Mouse (Mus musculus): ENCODE data around the gene Yipf2.

Gene Yipf2

DNA sequence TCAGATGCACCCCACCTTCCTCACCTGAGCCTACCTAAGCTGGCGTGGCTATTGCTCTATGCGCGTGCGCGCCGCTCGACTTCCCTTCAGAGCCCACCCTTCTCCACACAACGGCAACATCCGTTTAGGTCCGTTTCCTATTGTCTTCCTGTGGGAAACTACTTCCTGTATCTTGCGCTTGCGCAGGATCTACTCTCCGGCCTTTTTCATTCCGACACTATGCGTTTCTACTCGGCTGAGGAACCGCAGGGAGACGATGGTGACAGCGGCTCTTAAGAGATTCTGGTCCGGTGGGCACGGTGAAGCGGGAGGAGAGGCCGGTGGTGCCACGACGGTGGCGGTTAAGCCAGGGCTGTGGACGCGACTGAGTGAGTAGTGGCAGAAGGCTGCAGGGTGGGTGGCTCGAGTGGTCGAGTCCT, at the start of gene Yipf2, which contains the start of gene Timm29:
Gene Yipf2 (minus strand): TSS at position 126 of the 419 bp plus-strand sequence.
Gene Timm29 (plus strand): TSS at position 20 of the 419 bp plus-strand sequence.
- DNase-seq (ENCODE audit: low read depth), result peak; percentile 98

DNA sequence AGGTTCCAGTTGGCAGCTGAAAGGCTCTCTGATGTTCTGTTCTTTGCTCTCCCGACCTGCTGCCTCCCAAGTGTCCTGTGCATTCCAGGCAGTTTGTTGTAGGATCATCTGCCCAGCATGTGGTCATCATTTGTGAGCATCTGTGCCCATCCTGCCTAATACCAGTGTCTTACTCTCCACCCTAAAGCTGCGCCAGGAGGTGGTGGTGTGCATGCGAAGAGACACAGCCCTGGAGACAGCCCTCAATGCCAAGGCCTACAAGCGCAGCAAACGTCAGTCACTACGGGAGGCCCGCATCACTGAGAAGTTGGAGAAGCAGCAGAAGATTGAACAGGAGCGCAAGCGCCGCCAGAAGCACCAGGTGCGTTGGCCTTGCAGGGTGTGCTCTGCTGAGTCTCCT, 46.4 kb upstream of the Yipf2 start:
- no peak for DNase-seq (ENCODE audit: low read depth)

DNA sequence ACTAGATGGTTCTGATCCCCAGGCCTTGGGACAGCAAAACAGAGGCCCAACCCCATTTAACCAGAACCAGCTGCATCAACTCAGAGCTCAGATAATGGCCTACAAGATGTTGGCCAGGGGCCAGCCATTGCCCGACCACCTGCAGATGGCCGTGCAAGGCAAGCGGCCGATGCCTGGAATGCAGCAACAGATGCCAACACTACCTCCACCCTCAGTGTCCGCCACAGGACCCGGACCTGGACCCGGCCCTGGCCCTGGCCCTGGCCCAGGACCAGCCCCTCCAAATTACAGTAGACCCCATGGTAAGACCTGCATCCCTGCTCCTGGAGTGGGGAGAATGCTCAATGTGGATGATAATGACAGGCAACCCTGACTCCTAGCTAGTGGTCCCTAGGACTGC, 43.0 kb upstream of the Yipf2 start:
- DNase-seq (ENCODE audit: low read depth), result no peak

DNA sequence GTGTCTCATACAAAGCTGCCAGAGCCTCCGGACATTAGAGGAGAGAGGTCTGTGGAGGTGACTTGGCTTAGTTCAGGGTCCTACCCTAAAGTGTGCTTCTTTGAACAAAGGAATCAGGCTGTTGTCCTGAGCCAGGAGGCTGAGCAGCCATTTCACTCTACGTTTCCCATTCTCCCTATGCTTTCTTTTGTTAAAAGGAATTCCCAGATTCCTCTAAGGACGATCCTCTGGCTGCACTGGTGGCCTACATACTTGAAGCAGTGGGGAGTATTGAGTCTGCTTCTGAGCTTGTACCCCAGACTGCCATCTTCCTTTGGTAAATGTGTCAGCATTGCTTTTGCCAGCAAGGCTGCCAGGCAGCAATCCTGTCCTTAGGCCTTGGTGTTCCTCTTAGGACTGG, 40.5 kb upstream of the Yipf2 start:
- no peak for DNase-seq (ENCODE audit: low read depth)

DNA sequence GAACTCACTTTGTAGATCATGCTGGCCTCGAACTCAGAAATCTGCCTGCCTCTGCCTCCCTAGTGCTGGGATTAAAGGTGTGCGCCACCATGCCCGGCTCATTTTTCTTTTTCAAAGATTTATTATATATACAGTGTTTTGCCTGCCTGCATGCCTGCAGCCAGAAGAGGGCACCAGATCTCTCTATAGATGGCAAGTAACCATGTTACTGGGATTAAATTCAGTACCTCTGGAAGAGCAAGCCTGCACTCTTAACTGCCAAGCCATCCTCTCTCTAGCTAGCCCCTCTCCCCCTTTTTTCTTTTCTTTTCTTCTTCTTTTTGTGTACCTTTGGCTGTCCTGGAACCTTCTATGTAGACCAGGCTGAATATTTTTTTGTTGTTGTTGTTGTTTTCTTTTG, 38.0 kb upstream of the Yipf2 start:
- peak; percentile 69 for DNase-seq (ENCODE audit: low read depth)

DNA sequence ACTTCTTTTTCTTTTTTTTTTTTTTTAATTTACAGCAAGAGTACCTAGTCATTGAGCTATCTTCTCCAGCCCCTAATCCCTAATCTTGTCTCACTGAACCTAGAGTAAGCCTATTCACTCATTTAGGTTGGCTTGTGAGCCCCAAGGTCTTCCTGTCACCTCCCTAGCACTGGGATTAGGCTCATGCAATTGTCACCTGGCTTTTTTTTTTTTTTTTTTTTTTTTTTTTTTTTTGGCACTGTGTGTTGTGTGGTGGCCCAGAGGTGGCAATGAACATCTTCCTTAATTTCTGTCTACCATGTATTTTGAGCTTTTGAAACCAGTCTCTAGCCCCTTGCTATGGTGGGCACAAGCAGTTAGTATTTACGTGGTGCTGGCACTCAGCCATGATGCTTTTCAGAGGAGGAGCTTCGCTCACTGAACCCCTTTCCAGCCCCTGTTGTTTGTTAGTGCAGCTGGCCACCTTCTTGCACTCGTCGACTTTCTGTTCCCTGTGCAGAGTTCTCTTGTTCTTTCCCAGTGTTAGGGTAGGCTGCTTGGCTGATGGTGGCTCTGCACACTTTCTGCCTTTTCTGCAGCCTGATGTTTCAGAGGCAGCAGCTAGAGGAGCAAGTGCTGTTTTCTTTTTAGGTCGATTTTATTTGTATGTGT, 34.6 kb upstream of the Yipf2 start:
- DNase-seq (ENCODE audit: low read depth), result no peak

DNA sequence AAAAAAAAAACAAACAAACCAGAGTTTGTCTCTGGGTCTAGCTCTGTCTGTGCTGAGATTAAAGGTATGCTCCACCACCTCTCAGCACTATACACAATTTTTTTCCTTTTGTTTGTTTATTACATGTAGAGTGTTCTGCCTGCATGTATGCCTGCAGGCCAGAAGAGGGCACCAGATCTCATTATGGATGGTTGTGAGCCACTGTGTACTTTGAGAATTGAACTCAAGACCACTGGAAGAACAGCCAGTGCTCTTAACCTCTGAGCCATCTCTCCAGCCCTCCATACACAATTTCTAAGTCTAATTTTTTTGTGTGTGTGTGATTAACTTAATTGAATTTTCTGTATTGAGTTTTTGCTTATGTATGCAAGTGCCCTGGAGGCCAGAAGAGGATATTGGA, 33.9 kb upstream of the Yipf2 start:
- peak; percentile 65 for DNase-seq (ENCODE audit: low read depth)

DNA sequence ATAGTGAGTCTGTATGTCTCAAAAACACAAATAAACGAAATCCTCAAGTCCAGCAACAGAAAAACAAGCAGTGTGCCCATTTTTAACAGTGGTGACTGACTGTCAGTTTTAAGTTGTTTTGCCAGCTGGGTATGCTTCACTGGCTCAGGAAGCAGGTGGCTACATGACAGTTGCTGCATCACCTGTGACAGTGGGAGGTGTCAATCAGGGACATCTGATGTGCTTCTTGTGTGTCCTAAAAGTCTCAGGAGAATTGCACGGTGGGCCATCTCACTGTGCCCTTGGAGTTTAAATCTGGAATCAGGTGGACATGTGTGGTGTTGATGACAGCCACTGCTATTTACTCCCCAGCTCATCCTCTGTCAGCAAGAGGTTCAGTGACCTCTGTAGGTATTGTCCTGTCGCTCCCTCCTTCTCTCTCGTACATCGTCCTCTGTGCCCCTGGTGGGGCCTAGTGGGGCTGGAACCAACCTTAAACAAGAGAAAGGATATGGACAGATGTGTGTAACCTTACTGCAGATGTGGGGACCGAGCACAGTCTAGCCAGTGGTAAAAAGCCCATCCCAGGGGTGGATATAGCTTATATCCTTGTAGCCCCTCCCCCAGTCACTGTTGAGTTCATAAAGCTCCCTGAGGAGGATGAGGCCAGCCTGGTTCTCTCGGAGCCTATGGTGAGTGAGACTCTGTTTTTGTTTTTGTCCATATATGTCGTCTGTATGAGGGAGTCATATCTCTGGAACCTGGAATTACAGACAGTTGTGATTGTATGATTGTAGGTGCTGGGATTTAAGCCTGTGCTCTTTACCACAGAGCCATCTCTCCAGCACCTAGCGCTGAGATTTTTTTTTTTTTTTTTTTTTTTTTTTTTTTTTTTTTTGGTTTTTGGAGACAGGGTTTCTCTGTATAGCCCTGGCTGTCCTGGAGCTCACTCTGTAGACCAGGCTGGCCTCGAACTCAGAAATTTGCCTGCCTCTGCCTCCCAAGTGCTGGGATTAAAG, 33.0 kb upstream of the Yipf2 start:
- no peak for DNase-seq (ENCODE audit: low read depth)

DNA sequence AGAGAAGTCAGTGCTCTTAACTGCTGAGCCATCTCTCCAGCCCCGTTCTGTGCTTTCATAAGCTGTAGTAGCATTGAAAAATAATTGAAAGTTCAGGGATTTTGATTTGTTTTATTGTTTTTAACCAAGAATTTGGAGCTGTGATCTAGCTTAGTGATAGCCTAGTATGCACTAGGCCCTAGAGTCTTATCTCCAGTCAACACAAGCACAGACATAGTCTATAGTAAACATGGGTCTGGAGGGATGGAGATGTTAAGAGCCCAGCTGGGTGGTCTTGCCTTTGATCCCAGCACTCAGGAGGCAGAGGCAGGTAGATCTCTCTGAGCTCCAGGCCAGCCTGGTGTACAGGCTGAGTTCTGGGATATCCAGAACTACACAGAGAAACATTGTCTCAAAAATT, 30.0 kb upstream of the Yipf2 start:
- no peak for DNase-seq (ENCODE audit: low read depth)

DNA sequence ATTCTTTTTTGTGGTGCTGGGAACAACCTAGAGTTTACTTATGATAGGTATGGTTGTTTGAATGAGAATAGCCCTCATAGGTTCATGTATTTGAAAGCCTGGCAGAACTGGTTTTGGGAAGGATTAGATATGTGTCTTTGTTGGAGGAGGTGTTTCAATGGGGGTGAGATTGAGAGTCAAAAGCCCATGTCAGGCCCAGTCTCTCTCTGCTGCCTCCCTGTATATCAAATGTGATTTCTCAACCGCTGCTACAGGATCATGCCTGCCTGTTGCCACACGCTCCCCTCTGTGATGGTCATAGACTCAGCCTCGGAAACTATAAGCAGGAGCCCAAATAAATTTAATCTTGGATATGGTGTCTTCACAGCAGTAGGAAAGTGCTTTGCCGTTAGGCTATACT, 27.6 kb upstream of the Yipf2 start:
- no peak for DNase-seq (ENCODE audit: low read depth)

DNA sequence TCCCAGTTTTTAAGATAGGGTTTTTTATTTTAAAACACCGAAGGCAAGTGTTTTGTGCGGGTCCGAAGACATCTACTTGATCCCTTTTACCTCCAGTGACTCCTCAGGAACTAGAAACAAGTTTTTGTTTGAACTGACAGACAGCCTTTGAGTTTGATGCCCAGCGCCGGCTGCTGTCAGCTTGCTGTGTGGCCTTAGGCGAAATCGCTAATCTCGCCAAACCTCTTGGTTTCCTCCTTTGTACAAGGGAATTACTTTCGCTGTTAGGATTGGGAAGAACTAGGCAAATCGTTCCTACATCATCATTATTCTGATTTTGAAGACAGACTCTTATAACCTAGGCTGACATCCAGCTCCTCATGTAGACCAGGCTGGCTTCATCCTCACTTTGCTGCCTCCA, 24.4 kb upstream of the Yipf2 start:
- DNase-seq (ENCODE audit: low read depth), result peak; percentile 54

DNA sequence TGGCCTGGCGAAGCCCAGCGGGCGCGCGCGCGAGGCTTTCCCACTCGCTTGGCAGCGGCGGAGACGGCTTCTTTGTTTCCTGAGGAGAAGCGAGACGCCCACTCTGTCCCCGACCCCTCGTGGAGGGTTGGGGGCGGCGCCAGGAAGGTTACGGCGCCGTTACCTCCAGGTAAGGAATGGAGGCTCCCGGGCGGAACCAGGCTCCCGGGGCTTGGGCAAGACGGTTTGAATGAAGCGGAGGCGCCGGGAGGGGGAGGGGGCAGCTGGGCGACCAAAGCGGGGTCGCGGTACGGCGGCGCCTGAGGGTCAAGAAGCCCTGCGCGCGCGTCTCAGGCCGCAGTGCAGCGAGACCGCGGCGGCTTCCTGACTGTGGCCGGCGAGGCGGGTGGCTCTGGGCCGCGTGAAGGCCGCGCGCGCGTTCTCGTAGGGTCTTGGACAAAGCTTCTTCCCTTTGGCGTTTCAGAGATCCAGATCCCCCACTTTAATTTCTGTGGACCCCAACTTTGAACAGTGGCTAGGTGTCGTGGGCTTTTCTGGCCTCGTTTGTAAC, 23.7 kb upstream of the Yipf2 start:
- DNase-seq (ENCODE audit: low read depth), result no peak

DNA sequence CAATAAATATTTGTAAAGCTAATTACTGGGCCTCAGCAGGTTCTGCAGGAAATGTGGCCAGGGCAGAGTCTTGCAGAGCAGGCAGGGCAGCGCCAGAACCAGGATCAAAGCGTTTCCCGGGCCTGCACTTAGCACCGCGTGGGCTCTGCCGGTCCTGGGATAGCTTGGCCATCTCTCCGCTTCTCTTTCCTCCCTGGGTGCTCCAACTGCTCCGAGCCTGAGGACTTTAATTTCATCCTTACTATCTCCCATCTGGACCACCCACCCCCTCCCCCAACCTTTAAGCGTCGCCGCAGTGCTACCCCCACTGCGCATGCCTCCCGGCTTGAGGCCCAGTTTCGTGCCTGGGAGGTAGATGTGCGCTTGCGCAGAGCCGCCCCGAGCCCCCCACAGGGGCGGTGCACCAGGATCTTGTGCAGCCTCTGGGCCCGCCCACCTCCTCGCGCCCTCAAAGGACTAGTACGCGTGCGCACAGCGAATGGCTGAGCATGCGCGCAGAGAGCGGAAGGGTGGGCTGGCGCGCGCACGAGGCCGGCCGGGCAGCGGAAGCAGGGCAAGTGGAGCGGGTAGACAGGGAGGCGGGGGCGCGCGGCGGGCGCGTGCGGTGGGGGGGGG, 23.1 kb upstream of the Yipf2 start, which contains the start of gene Smarca4:
Gene Smarca4 (plus strand): TSS at position 553 of the 615 bp plus-strand sequence.
- DNase-seq (ENCODE audit: low read depth), result peak; percentile 100

DNA sequence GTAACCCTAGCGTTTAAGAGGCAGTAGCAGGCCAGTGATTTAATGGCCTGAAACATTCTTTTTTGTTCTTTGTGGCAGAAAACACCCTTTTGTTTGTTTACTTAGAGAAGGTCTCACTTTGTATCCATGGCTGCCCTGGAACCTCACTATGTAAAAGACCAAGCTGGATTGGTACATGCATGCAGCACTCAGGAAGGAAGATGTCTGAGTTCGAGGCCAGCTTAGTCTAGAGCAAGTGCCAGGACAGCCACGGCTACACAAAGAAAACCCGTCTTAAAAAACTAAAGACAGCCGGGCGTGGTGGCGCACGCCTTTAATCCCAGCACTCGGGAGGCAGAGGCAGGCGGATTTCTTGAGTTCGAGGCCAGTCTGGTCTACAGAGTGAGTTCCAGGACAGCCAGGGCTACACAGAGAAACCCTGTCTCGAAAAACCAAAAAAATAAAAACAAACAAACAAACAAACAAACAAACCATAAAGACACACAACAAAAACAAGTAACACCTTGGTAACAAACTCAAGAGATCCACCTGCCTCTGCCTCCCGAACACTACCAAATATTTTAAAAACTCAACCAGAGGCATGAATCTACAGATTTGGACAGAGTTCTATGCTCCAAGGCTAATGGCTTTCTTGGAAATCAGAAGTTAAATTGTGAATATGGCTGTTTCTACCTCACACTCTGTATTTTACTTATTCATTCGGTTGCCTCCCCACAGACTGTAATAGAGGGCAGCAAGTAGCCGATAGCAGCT, 22.4 kb upstream of the Yipf2 start:
- DNase-seq (ENCODE audit: low read depth), result peak; percentile 34

DNA sequence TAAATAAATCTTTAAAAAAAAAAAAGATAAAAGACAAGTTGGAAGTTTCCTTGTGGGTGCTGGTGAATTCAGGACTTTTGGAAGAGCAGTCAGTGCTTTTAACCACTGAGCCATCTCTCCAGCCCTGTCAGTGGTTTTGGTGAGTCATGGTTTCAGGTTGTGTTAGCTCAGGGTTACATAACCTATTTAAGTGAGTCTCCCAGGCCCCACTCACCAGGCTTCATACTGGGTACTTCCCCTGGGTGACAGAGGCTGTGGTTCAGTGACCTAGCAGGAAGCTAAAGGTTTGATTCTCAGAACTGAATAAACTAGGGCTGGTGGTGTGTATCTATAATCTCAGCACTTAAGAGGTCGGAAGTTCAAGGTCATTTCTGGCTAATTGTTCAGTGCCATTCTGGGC, 17.2 kb upstream of the Yipf2 start:
- DNase-seq (ENCODE audit: low read depth), result peak; percentile 92

DNA sequence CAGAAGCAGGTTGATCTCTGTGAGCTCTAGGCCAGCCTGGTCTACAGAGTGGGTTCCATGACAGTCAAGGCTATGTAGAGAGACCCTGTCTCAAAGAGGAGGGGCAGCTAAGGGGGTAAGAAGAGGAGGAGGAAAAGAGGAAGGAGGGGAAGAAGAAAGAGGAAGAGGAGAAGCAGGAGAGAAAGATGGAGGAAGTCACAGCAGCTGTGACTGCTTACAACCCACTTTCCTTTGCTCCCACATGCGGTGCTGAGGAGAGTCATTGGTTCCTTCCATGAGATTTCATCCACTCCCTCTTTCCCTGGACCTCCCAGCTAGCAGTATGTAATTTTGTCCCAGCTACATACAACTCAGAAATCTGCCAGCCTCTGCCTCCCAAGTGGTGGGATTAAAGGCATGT, 14.0 kb upstream of the Yipf2 start:
- DNase-seq (ENCODE audit: low read depth), result no peak

DNA sequence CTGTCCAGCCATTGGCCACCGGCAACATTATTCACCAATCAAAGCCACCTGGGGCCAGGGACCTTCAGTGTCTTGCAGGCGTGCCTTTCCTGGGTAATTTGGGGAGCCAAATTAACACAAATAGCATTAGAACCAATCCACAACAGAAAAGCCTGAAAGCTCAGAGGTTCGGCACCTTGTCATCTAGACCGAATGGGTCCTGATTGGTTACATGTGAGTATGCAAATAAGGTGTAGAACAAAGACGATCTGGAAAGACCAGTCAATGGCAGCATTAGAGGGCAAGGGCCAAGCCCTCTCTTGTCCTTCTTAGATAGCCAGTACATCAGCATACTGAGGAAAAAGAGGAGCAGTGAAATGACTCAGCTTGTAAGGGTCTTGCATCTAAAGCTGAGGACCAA, 13.2 kb upstream of the Yipf2 start:
- no peak for DNase-seq (ENCODE audit: low read depth)

DNA sequence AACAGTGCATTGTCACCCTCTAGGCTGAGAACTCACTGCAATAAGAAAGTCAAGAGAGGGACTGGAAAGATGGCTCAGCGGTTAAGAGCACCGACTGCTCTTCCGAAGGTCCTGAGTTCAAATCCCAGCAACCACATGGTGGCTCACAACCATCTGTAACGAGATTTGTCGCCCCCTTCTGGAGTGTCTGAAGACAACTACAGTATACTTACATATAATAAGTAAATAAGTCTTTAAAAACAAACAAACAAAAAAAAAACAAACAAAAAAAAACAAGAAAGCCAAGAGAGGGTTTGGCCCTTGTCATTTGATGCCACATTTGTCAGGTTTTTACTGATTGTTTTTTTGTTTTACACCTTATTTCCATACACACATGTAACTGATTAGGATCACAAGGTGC, 11.5 kb upstream of the Yipf2 start:
- no peak for DNase-seq (ENCODE audit: low read depth)

DNA sequence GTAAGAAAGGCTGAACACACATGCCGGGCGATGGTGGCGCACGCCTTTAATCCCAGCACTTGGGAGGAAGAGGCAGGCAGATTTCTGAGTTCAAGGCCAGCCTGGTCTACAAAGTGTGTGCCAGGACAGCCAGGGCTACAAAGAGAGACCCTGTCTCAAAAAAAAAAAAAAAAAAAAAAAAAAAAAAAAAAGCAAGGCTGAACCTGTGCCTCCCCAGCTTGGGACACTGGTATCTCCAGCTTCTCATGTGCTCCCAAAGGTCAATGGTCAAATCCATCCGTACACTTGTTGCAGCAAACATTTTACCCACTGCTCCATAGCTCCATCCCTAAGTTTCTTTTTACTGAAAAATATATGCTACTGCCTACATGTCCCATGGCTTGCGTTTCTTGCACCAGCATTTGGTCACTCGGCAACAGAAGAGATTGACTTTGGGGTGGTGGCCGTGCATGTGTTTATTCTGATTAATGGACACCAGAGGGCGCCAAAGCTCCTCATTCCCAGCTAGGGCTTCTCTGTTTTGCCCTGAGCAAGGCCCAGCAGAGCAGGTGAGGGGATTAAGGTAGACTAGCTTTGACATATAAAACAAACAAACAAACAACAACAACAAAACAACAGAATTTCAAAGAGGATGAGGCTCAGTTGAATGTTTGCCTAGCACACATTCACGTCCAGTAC, 9.2 kb upstream of the Yipf2 start:
- peak; percentile 92 for DNase-seq (ENCODE audit: low read depth)

DNA sequence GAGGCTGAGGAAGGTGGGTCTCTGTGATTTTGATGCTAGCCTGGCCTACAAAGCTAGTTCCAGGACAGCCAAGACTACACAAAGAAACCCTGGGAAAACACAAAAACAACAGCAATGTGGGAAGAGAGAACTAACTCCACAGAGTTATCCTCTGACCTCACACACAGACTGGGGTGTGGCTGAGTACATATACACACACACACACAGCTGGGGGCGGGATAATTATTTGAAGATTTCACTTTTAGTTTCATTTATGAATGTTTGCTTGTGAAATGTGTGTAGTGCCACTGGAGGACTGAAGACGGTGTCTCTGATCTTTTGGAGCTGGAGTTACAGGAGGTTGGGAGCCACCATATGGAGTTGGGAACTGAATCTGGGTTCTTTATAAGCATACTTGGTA, 8.4 kb upstream of the Yipf2 start:
- DNase-seq (ENCODE audit: low read depth), result peak; percentile 71

DNA sequence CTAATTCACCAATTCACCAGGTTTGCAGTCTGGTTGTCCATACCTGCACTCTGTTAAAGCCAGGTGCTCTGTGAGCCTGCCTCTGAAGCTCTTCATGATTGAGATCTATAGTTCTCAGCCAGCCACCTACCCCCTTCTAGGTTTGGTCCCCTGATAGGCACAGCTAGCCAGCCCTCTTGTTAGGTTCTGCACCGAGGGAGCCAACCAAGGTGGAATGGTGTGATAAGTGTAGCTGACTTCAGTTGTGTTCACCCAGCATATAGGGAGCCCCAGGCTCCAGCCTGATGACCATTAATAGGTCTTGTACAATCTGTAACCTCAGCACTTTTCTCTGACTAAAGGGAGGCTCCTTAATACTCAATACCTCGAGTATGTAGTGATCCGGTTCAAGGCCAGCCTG, 7.6 kb upstream of the Yipf2 start:
- no peak for DNase-seq (ENCODE audit: low read depth)

Measured in induced T-regulatory cell, adult 2 months (primary cell).